Mouse (Mus musculus) large intestine, adult 2 months (tissue): ENCODE data around the gene Crabp2. TPM values are rescaled to one million over a fixed set of nuclear protein-coding genes. Genes with fewer than 3 reads are reported as not detected.
A peak's percentile ranks its signal among the peaks of the same experiment; 100 is the strongest.

ENCODE experiments used
- DNase-seq: peaks from one replicate; pipeline ENCODE4 v3.0.0-alpha.2; 2012; ENCODE audit warnings: low read depth, low spot score
- WGBS: fragments of 180-500 bp; shearing (Covaris S2); methylation state at CpG from one replicate; pipeline ENCODE4 v1.1.7; 2018; 5-methylcytosine and 5-hydroxymethylcytosine counted together
- polyA plus RNA-seq: library from polyadenylated mRNA; depleted of rRNA; stranded (reverse); fragments of >200 nt; gene quantifications from 2 replicates; pipeline ENCODE4 v1.2.3, GENCODE M21; 2012

Crabp2 gene
- polyA plus RNA-seq, 1 experiment = not detected

- WGBS = 48% methylated on average over 9 of the region's 9 CpGs
- DNase-seq = no peak
Observed at GRCm38 (mm10) chr3:87920270-87920943, 28.1 kb upstream of the Crabp2 start.

GRCm38 (mm10) chr3:87924996-87925395, 23.5 kb upstream of the Crabp2 start:
- no peak for DNase-seq
- 86% methylated on average over 7 of the region's 7 CpGs for WGBS

- DNase-seq = no peak
- 84% methylated on average over 5 of the region's 5 CpGs for WGBS
Observed at GRCm38 (mm10) chr3:87927452-87927851, 21.0 kb upstream of the Crabp2 start.

- no peak for DNase-seq
- 1% methylated on average over 26 of the region's 26 CpGs for WGBS
Observed at GRCm38 (mm10) chr3:87929341-87930077, 19.0 kb upstream of the Crabp2 start.

- under 1% methylated on average over 77 of the region's 78 CpGs for WGBS
- peak; percentile 81 for DNase-seq
Observed at GRCm38 (mm10) chr3:87930078-87930795, 18.2 kb upstream of the Crabp2 start, which contains the start of the genes Isg20l2 and Rrnad1. TSS of gene Isg20l2 (plus strand) at chr3:87930314. TSS of gene Rrnad1 (minus strand) at chr3:87930717.

GRCm38 (mm10) chr3:87934026-87934425, 14.4 kb upstream of the Crabp2 start:
- DNase-seq = no peak

GRCm38 (mm10) chr3:87934501-87934900, 14.0 kb upstream of the Crabp2 start:
- DNase-seq = no peak
- WGBS = 46% methylated on average over 4 of the region's 4 CpGs

More at GRCm38 (mm10) chr3:87934026-87934425, 14.4 kb upstream of the Crabp2 start:
- WGBS = 45% methylated on average over 5 of the region's 5 CpGs

- DNase-seq = no peak
- 53% methylated on average over 4 of the region's 4 CpGs for WGBS
Observed at GRCm38 (mm10) chr3:87935201-87935600, 13.3 kb upstream of the Crabp2 start.

GRCm38 (mm10) chr3:87935776-87936175, 12.7 kb upstream of the Crabp2 start:
- no peak for DNase-seq
- WGBS = 95% methylated on average over 2 of the region's 2 CpGs

- no peak for DNase-seq
- WGBS = 67% methylated on average over 5 of the region's 5 CpGs
Observed at GRCm38 (mm10) chr3:87940611-87941010, 7.9 kb upstream of the Crabp2 start.

GRCm38 (mm10) chr3:87942471-87942870, 6.0 kb upstream of the Crabp2 start:
- DNase-seq = no peak
- 91% methylated on average over 2 of the region's 2 CpGs for WGBS

GRCm38 (mm10) chr3:87943586-87943985, 4.9 kb upstream of the Crabp2 start:
- no peak for DNase-seq
- WGBS = 56% methylated on average over 7 of the region's 7 CpGs

GRCm38 (mm10) chr3:87944838-87945600, 3.4 kb upstream of the Crabp2 start:
- WGBS = 18% methylated on average over 4 of the region's 4 CpGs

GRCm38 (mm10) chr3:87945781-87946540, 2.5 kb upstream of the Crabp2 start:
- WGBS = 63% methylated on average over 12 of the region's 12 CpGs

More at GRCm38 (mm10) chr3:87944838-87945600, 3.4 kb upstream of the Crabp2 start:
- no peak for DNase-seq

GRCm38 (mm10) chr3:87946541-87946860, 2.0 kb upstream of the Crabp2 start:
- WGBS = 55% methylated on average over 1 of the region's 1 CpGs
- DNase-seq = no peak

More at GRCm38 (mm10) chr3:87945781-87946540, 2.5 kb upstream of the Crabp2 start:
- no peak for DNase-seq

- 16% methylated on average over 26 of the region's 26 CpGs for WGBS
Observed at GRCm38 (mm10) chr3:87947056-87947810, 1.2 kb upstream of the Crabp2 start.

GRCm38 (mm10) chr3:87947811-87948199, 661 bp upstream of the Crabp2 start:
- 3% methylated on average over 17 of the region's 17 CpGs for WGBS
- DNase-seq = no peak

More at GRCm38 (mm10) chr3:87947056-87947810, 1.2 kb upstream of the Crabp2 start:
- DNase-seq = no peak

GRCm38 (mm10) chr3:87949266-87949954, 944 bp downstream of the Crabp2 start:
- no peak for DNase-seq
- WGBS = 31% methylated on average over 16 of the region's 16 CpGs
